Mouse (Mus musculus): Measurements from ENCODE around the gene Tmco1. TPM values are rescaled to one million over a fixed set of nuclear protein-coding genes. Genes with fewer than 3 reads are reported as not detected.

Tmco1 gene
- total RNA-seq, 1 experiment: 155 TPM

- H3K4me3 ChIP-seq (ENCODE audit: insufficient read depth in 1 of 2, low read depth in 1 of 2, low read length in 2 of 2, poor library complexity in 1 of 2, severe bottlenecking in 1 of 2): 0 out of 4 replicates have a peak overlapping the region, but pooled peaks of 1 of the 2 experiments have one; percentile 18
- peaks cover 0 to 5% of the 10 kb centered on the region in 2 experiments for H3K4me1 ChIP-seq (ENCODE audit: control insufficient read depth in 2 of 2, insufficient read depth in 2 of 2, low read length in 2 of 2, poor library complexity in 1 of 2)
- no peaks in the 10 kb centered on the region for H3K9me3 ChIP-seq (ENCODE audit: control insufficient read depth, insufficient read depth, low read depth, low read length)
- in situ Hi-C loops (cut with MboI; ENCODE audit: low sequenced_read_pairs in 2 of 2, unreplicated experiment in 2 of 2): no loop called here
- H3K27ac ChIP-seq (ENCODE audit: insufficient read depth, low read depth, low read length, poor library complexity, severe bottlenecking): no peak overlapping the region
- DNase-seq (ENCODE audit: low read depth, low spot score): peak; percentile 70
- H3K36me3 ChIP-seq (ENCODE audit: control insufficient read depth, insufficient read depth, low read length, poor library complexity, severe bottlenecking): peaks cover 2% of the 10 kb centered on the region; the same call in 1 of the 2 replicates
- TF ChIP-seq CHD2 (IDR thresholded peaks at IDR 0.05; ENCODE audit: low read depth, low read length) (no peak), ZNF384 (IDR thresholded peaks at IDR 0.05; ENCODE audit: low read depth, low read length) (no peak), ZC3H11A (IDR thresholded peaks at IDR 0.05; ENCODE audit: borderline replicate concordance, low read depth, low read length) (no peak), HCFC1 (IDR thresholded peaks at IDR 0.05; ENCODE audit: borderline replicate concordance, insufficient read depth, low read length) (no peak), MAFK (IDR thresholded peaks at IDR 0.05; ENCODE audit: insufficient read depth, low read depth, low read length) (no peak)
- no peak overlapping the region for H3K9ac ChIP-seq (ENCODE audit: insufficient read depth, low read depth, low read length, poor library complexity, severe bottlenecking)
Observed at GRCm38 (mm10) chr1:167306451-167307240, 1.5 kb upstream of the Tmco1 start.

GRCm38 (mm10) chr1:167307674-167308073 lies 504 bp upstream of the Tmco1 start:
- Histone ChIP-seq H3K27ac (ENCODE audit: insufficient read depth, low read depth, low read length, poor library complexity, severe bottlenecking) (peak overlapping the region; percentile 84; the same call in 1 of the 2 replicates), H3K9me3 (ENCODE audit: control insufficient read depth, insufficient read depth, low read depth, low read length) (no peaks in the 10 kb centered on the region), H3K4me1 (ENCODE audit: control insufficient read depth in 2 of 2, insufficient read depth in 2 of 2, low read length in 2 of 2, poor library complexity in 1 of 2) (peaks cover 0 to 5% of the 10 kb centered on the region in 2 experiments), H3K9ac (ENCODE audit: insufficient read depth, low read depth, low read length, poor library complexity, severe bottlenecking) (peak overlapping the region; percentile 97), H3K4me3 (ENCODE audit: insufficient read depth in 1 of 2, low read depth in 1 of 2, low read length in 2 of 2, poor library complexity in 1 of 2, severe bottlenecking in 1 of 2) (peak overlapping the region; percentile 78 to 84), H3K36me3 (ENCODE audit: control insufficient read depth, insufficient read depth, low read length, poor library complexity, severe bottlenecking) (peaks cover 5% of the 10 kb centered on the region; the same call in 1 of the 2 replicates)
- DNase-seq (ENCODE audit: low read depth, low spot score): no peak
- in situ Hi-C loops (cut with MboI; ENCODE audit: low sequenced_read_pairs in 2 of 2, unreplicated experiment in 2 of 2): no loop called here
- TF ChIP-seq ZNF384 (IDR thresholded peaks at IDR 0.05; ENCODE audit: low read depth, low read length) (no peak), HCFC1 (IDR thresholded peaks at IDR 0.05; ENCODE audit: borderline replicate concordance, insufficient read depth, low read length) (no peak), MAFK (IDR thresholded peaks at IDR 0.05; ENCODE audit: insufficient read depth, low read depth, low read length) (no peak), ZC3H11A (IDR thresholded peaks at IDR 0.05; ENCODE audit: borderline replicate concordance, low read depth, low read length) (no peak)

GRCm38 (mm10) chr1:167312367-167312766 lies 4.2 kb downstream of the Tmco1 start:
- Histone ChIP-seq H3K27ac (ENCODE audit: insufficient read depth, low read depth, low read length, poor library complexity, severe bottlenecking) (no peak overlapping the region), H3K9me3 (ENCODE audit: control insufficient read depth, insufficient read depth, low read depth, low read length) (no peaks in the 10 kb centered on the region)

GRCm38 (mm10) chr1:167313220-167313619 lies 5.0 kb downstream of the Tmco1 start:
- in situ Hi-C loops (cut with MboI; ENCODE audit: low sequenced_read_pairs in 2 of 2, unreplicated experiment in 2 of 2): no loop called here
- no peak for DNase-seq (ENCODE audit: low read depth, low spot score)
- no peak for TF ChIP-seq HCFC1 (IDR thresholded peaks at IDR 0.05; ENCODE audit: borderline replicate concordance, insufficient read depth, low read length)
- no peaks in the 10 kb centered on the region for H3K9me3 ChIP-seq (ENCODE audit: control insufficient read depth, insufficient read depth, low read depth, low read length)
- no peak overlapping the region for H3K9ac ChIP-seq (ENCODE audit: insufficient read depth, low read depth, low read length, poor library complexity, severe bottlenecking)
- H3K36me3 ChIP-seq (ENCODE audit: control insufficient read depth, insufficient read depth, low read length, poor library complexity, severe bottlenecking): peaks cover 5% of the 10 kb centered on the region
- no peaks in the 10 kb centered on the region; a peak in 1 of 4 replicates for H3K4me1 ChIP-seq (ENCODE audit: control insufficient read depth in 2 of 2, insufficient read depth in 2 of 2, low read length in 2 of 2, poor library complexity in 1 of 2)
- H3K4me3 ChIP-seq (ENCODE audit: insufficient read depth in 1 of 2, low read depth in 1 of 2, low read length in 2 of 2, poor library complexity in 1 of 2, severe bottlenecking in 1 of 2): no peak overlapping the region
- H3K27ac ChIP-seq (ENCODE audit: insufficient read depth, low read depth, low read length, poor library complexity, severe bottlenecking): no peak overlapping the region

More at GRCm38 (mm10) chr1:167312367-167312766, 4.2 kb downstream of the Tmco1 start:
- H3K4me1 ChIP-seq (ENCODE audit: control insufficient read depth in 2 of 2, insufficient read depth in 2 of 2, low read length in 2 of 2, poor library complexity in 1 of 2): peaks cover 0 to 2% of the 10 kb centered on the region in 2 experiments; a peak in 2 of 4 replicates
- DNase-seq (ENCODE audit: low read depth, low spot score): no peak
- H3K4me3 ChIP-seq (ENCODE audit: insufficient read depth in 1 of 2, low read depth in 1 of 2, low read length in 2 of 2, poor library complexity in 1 of 2, severe bottlenecking in 1 of 2): no peak overlapping the region
- TF ChIP-seq ZNF384 (IDR thresholded peaks at IDR 0.05; ENCODE audit: low read depth, low read length) (no peak), ZC3H11A (IDR thresholded peaks at IDR 0.05; ENCODE audit: borderline replicate concordance, low read depth, low read length) (no peak), HCFC1 (IDR thresholded peaks at IDR 0.05; ENCODE audit: borderline replicate concordance, insufficient read depth, low read length) (no peak), MAFK (IDR thresholded peaks at IDR 0.05; ENCODE audit: insufficient read depth, low read depth, low read length) (no peak), CHD2 (IDR thresholded peaks at IDR 0.05; ENCODE audit: low read depth, low read length) (no peak)
- in situ Hi-C loops (cut with MboI; ENCODE audit: low sequenced_read_pairs in 2 of 2, unreplicated experiment in 2 of 2): no loop called here
- no peak overlapping the region for H3K9ac ChIP-seq (ENCODE audit: insufficient read depth, low read depth, low read length, poor library complexity, severe bottlenecking)
- H3K36me3 ChIP-seq (ENCODE audit: control insufficient read depth, insufficient read depth, low read length, poor library complexity, severe bottlenecking): peaks cover 5% of the 10 kb centered on the region
